Mouse (Mus musculus): ENCODE data around the gene Ets1. TPM values are rescaled to one million over a fixed set of nuclear protein-coding genes. Genes with fewer than 3 reads are reported as not detected.

Gene Ets1
- polyA plus RNA-seq, 1 experiment from 2014 or later = 115 TPM

GRCm38 (mm10) chr9:32685793-32686558 is 50.0 kb downstream of the Ets1 start:
- ATAC-seq (ENCODE audit: low read depth) = no peak
- no peak overlapping the region for H3K27ac ChIP-seq (ENCODE audit: low read length)

GRCm38 (mm10) chr9:32688351-32688750 is 52.3 kb downstream of the Ets1 start:
- Histone ChIP-seq H3K4me3 (ENCODE audit: low read length) (no peak overlapping the region), H3K27ac (ENCODE audit: low read length) (no peak overlapping the region), H3K4me1 (replicated peaks; ENCODE audit: control insufficient read depth, insufficient read depth, low read length) (no peaks in the 10 kb centered on the region), H3K4me2 (ENCODE audit: low read depth, low read length) (no peak overlapping the region), H3K9me3 (ENCODE audit: control insufficient read depth, low read length) (no peaks in the 10 kb centered on the region), H3K9ac (ENCODE audit: low read length) (no peak overlapping the region), H3K36me3 (ENCODE audit: control insufficient read depth, insufficient read depth, low read length) (no peaks in the 10 kb centered on the region), H3K27me3 (ENCODE audit: control insufficient read depth, insufficient read depth, low read depth, low read length) (no peaks in the 10 kb centered on the region)
- no peak for ATAC-seq (ENCODE audit: low read depth)
- 53% methylated on average over 2 of the region's 2 CpGs for WGBS

More at GRCm38 (mm10) chr9:32685793-32686558, 50.0 kb downstream of the Ets1 start:
- no peaks in the 10 kb centered on the region for H3K27me3 ChIP-seq (ENCODE audit: control insufficient read depth, insufficient read depth, low read depth, low read length)
- WGBS = 48% methylated on average over 8 of the region's 8 CpGs
- H3K9me3 ChIP-seq (ENCODE audit: control insufficient read depth, low read length) = no peaks in the 10 kb centered on the region
- H3K4me2 ChIP-seq (ENCODE audit: low read depth, low read length) = no peak overlapping the region
- H3K4me1 ChIP-seq (replicated peaks; ENCODE audit: control insufficient read depth, insufficient read depth, low read length) = no peaks in the 10 kb centered on the region
- no peak overlapping the region for H3K4me3 ChIP-seq (ENCODE audit: low read length)
- H3K36me3 ChIP-seq (ENCODE audit: control insufficient read depth, insufficient read depth, low read length) = no peaks in the 10 kb centered on the region
- no peak overlapping the region for H3K9ac ChIP-seq (ENCODE audit: low read length)

GRCm38 (mm10) chr9:32691151-32691925 is 55.3 kb downstream of the Ets1 start:
- Histone ChIP-seq H3K4me1 (replicated peaks; ENCODE audit: control insufficient read depth, insufficient read depth, low read length) (peaks cover 5% of the 10 kb centered on the region; the same call in 1 of the 2 replicates), H3K4me2 (ENCODE audit: low read depth, low read length) (no peak overlapping the region), H3K4me3 (ENCODE audit: low read length) (no peak overlapping the region), H3K27me3 (ENCODE audit: control insufficient read depth, insufficient read depth, low read depth, low read length) (no peaks in the 10 kb centered on the region), H3K36me3 (ENCODE audit: control insufficient read depth, insufficient read depth, low read length) (no peaks in the 10 kb centered on the region), H3K9ac (ENCODE audit: low read length) (no peak overlapping the region), H3K27ac (ENCODE audit: low read length) (no peak overlapping the region), H3K9me3 (ENCODE audit: control insufficient read depth, low read length) (no peaks in the 10 kb centered on the region)
- ATAC-seq (ENCODE audit: low read depth) = no peak
- WGBS = 80% methylated on average over 12 of the region's 12 CpGs

DNA sequence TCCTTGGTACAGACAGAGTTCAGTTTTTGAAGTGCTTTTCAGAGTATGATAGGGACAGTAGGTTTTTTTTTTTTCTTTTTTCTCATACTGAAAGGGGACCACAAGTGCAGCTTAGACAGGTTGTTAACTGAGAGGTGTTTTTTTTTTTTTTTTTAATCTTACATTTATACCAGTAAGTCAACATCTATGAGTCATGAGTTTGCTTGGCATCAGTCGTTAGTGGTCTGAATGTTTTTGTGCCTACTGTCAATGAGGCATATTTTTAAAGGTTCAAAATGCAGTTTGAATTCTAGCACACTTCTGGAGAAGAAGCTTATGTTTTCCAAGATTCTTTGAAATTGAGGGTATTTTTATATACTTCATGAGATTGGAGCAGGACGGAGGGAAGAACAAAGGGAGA is 56.9 kb downstream of the Ets1 start:
- Histone ChIP-seq H3K4me3 (ENCODE audit: low read length) (no peak overlapping the region), H3K9me3 (ENCODE audit: control insufficient read depth, low read length) (no peaks in the 10 kb centered on the region), H3K36me3 (ENCODE audit: control insufficient read depth, insufficient read depth, low read length) (no peaks in the 10 kb centered on the region), H3K27me3 (ENCODE audit: control insufficient read depth, insufficient read depth, low read depth, low read length) (no peaks in the 10 kb centered on the region), H3K27ac (ENCODE audit: low read length) (no peak overlapping the region), H3K9ac (ENCODE audit: low read length) (no peak overlapping the region), H3K4me2 (ENCODE audit: low read depth, low read length) (no peak overlapping the region), H3K4me1 (replicated peaks; ENCODE audit: control insufficient read depth, insufficient read depth, low read length) (peaks cover 5% of the 10 kb centered on the region; the same call in 1 of the 2 replicates)
- ATAC-seq (ENCODE audit: low read depth) = no peak
- WGBS = 54% methylated on average over 2 of the region's 2 CpGs

- H3K9ac ChIP-seq (ENCODE audit: low read length) = no peak overlapping the region
- ATAC-seq (ENCODE audit: low read depth) = no peak
- whole genome bisulfite sequencing = 61% methylated on average over 3 of the region's 3 CpGs
- peaks cover 5% of the 10 kb centered on the region; the same call in 1 of the 2 replicates for H3K4me1 ChIP-seq (replicated peaks; ENCODE audit: control insufficient read depth, insufficient read depth, low read length)
- H3K27me3 ChIP-seq (ENCODE audit: control insufficient read depth, insufficient read depth, low read depth, low read length) = no peaks in the 10 kb centered on the region
- no peaks in the 10 kb centered on the region for H3K36me3 ChIP-seq (ENCODE audit: control insufficient read depth, insufficient read depth, low read length)
- no peak overlapping the region for H3K4me2 ChIP-seq (ENCODE audit: low read depth, low read length)
- no peak overlapping the region for H3K27ac ChIP-seq (ENCODE audit: low read length)
- no peak overlapping the region for H3K4me3 ChIP-seq (ENCODE audit: low read length)
- H3K9me3 ChIP-seq (ENCODE audit: control insufficient read depth, low read length) = no peaks in the 10 kb centered on the region
Observed at GRCm38 (mm10) chr9:32693411-32693810, 57.4 kb downstream of the Ets1 start.

GRCm38 (mm10) chr9:32694111-32694824 is 58.2 kb downstream of the Ets1 start:
- Histone ChIP-seq H3K9me3 (ENCODE audit: control insufficient read depth, low read length) (no peaks in the 10 kb centered on the region), H3K27ac (ENCODE audit: low read length) (no peak overlapping the region), H3K9ac (ENCODE audit: low read length) (no peak overlapping the region), H3K4me3 (ENCODE audit: low read length) (no peak overlapping the region), H3K4me2 (ENCODE audit: low read depth, low read length) (no peak overlapping the region), H3K36me3 (ENCODE audit: control insufficient read depth, insufficient read depth, low read length) (no peaks in the 10 kb centered on the region), H3K4me1 (replicated peaks; ENCODE audit: control insufficient read depth, insufficient read depth, low read length) (peaks cover 8% of the 10 kb centered on the region), H3K27me3 (ENCODE audit: control insufficient read depth, insufficient read depth, low read depth, low read length) (no peaks in the 10 kb centered on the region)
- no peak for ATAC-seq (ENCODE audit: low read depth)
- 58% methylated on average over 12 of the region's 12 CpGs for WGBS

GRCm38 (mm10) chr9:32694916-32695490 is 59.0 kb downstream of the Ets1 start:
- ATAC-seq (ENCODE audit: low read depth) = no peak

GRCm38 (mm10) chr9:32695492-32696190 is 59.6 kb downstream of the Ets1 start:
- H3K4me1 ChIP-seq (replicated peaks; ENCODE audit: control insufficient read depth, insufficient read depth, low read length) = peaks cover 16% of the 10 kb centered on the region
- ATAC-seq (ENCODE audit: low read depth) = peak; percentile 98
- no peaks in the 10 kb centered on the region for H3K27me3 ChIP-seq (ENCODE audit: control insufficient read depth, insufficient read depth, low read depth, low read length)
- H3K27ac ChIP-seq (ENCODE audit: low read length) = peak overlapping the region; percentile 95
- WGBS = under 1% methylated on average over 52 of the region's 67 CpGs
- H3K4me3 ChIP-seq (ENCODE audit: low read length) = peak overlapping the region; percentile 74
- H3K9me3 ChIP-seq (ENCODE audit: control insufficient read depth, low read length) = no peaks in the 10 kb centered on the region
- peak overlapping the region; percentile 94 for H3K4me2 ChIP-seq (ENCODE audit: low read depth, low read length)
- no peaks in the 10 kb centered on the region for H3K36me3 ChIP-seq (ENCODE audit: control insufficient read depth, insufficient read depth, low read length)
- H3K9ac ChIP-seq (ENCODE audit: low read length) = peak overlapping the region; percentile 88

More at GRCm38 (mm10) chr9:32694916-32695490, 59.0 kb downstream of the Ets1 start:
- Histone ChIP-seq H3K4me1 (replicated peaks; ENCODE audit: control insufficient read depth, insufficient read depth, low read length) (peaks cover 14% of the 10 kb centered on the region), H3K9ac (ENCODE audit: low read length) (peak overlapping the region; percentile 78), H3K27ac (ENCODE audit: low read length) (0 out of 2 replicates have a peak overlapping the region, but pooled peaks have one; percentile 21), H3K27me3 (ENCODE audit: control insufficient read depth, insufficient read depth, low read depth, low read length) (no peaks in the 10 kb centered on the region), H3K9me3 (ENCODE audit: control insufficient read depth, low read length) (no peaks in the 10 kb centered on the region), H3K4me2 (ENCODE audit: low read depth, low read length) (peak overlapping the region; percentile 94), H3K36me3 (ENCODE audit: control insufficient read depth, insufficient read depth, low read length) (no peaks in the 10 kb centered on the region), H3K4me3 (ENCODE audit: low read length) (peak overlapping the region; percentile 74)
- WGBS = 45% methylated on average over 4 of the region's 4 CpGs
